Mouse (Mus musculus) layer of hippocampus, adult 2 months (tissue): ENCODE data around the gene Vwce. TPM values are rescaled to one million over a fixed set of nuclear protein-coding genes. Genes with fewer than 3 reads are reported as not detected.

Experiments
- DNase-seq, 2 experiments: peaks; one replicate each; pipeline ENCODE4 v3.0.0; 2022; ENCODE audit warnings: low spot score in 2 of 2
- H3K27ac ChIP-seq: fragments of 200-600 bp; 2 replicates; pipeline ENCODE4 v1.8.1; 2022
- H3K4me3 ChIP-seq: fragments of 200-600 bp; 2 replicates; pipeline ENCODE4 v1.8.1; 2022; ENCODE audit warnings: mild to moderate bottlenecking
- CTCF ChIP-seq: fragments of 200-600 bp; conservative IDR thresholded peaks from 2 replicates; pipeline ENCODE4 v1.8.1; 2022; ENCODE audit warnings: antibody characterized with exemption, mild to moderate bottlenecking, moderate library complexity
- total RNA-seq, 2 experiments: library from RNA; stranded (reverse); gene quantifications; 2 replicates each; pipeline ENCODE4 v1.2.3; 2021

Gene Vwce
- total RNA-seq, 2 experiments from 2014 or later: 0.39 to 0.72 TPM

DNA sequence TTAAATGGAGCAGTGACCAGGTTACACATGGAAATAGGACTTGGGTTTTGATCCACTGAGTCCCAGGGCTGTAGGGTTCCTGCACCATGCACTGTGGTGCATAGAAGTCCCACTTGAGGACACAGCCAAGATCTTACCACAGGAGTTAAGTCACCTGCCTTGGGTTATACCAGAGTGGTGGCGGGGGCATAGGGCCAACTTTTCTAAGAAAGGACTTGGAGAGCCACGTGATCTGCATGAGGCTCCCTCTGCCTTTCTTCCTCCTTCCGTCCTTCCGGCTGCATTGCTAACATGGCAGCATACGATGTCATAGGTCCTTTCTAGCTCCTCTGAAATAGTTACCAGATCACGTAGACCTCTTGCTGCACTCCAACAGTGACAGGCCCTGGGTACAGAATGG lies 81.5 kb downstream of the Vwce start:
- no peak overlapping the region for H3K4me3 ChIP-seq
- H3K27ac ChIP-seq: peak overlapping the region; percentile 19; the same call in 1 of the 2 replicates
- TF ChIP-seq CTCF: no peak
- no peak for DNase-seq

Other genes with a start within 250 kb of the Vwce start
- gene Syt7, start 245.1 kb upstream of the Vwce start, total RNA-seq: 100 to 1,000 TPM; 315 to 321 TPM
- 10 to 100 TPM; 83.9 to 84.6 TPM for gene Lrrc10b, start 176.7 kb upstream of the Vwce start, total RNA-seq
- 1 to 10 TPM; 2.4 to 3.0 TPM for gene Ppp1r32, start 151.3 kb upstream of the Vwce start, total RNA-seq
- 10 to 100 TPM; 80.9 to 81.7 TPM for gene Cpsf7, start 108.9 kb upstream of the Vwce start, total RNA-seq
- gene Sdhaf2, start 108.1 kb upstream of the Vwce start, total RNA-seq: 10 to 100 TPM; 53.4 to 63.0 TPM
- 10 to 100 TPM; 10.8 to 11.4 TPM for gene Tmem216, start 78.0 kb upstream of the Vwce start, total RNA-seq
- gene Cyb561a3, start 57.0 kb upstream of the Vwce start, total RNA-seq: 10 to 100 TPM in 1 of 2 experiments, 1 to 10 TPM in 1; 9.1 to 11.1 TPM
- 10 to 100 TPM; 12.2 to 12.8 TPM for gene Tmem138, start 56.9 kb upstream of the Vwce start, total RNA-seq
- 100 to 1,000 TPM; 194 to 210 TPM for gene Ddb1, start 28.9 kb upstream of the Vwce start, total RNA-seq
- gene Tkfc, start 28.6 kb upstream of the Vwce start, total RNA-seq: 10 to 100 TPM; 16.5 to 19.1 TPM
- not detected for gene Pga5, start 43.9 kb downstream of the Vwce start, total RNA-seq
- 10 to 100 TPM; 21.7 to 22.4 TPM for gene Vps37c, start 54.5 kb downstream of the Vwce start, total RNA-seq
- gene Cd5, start 104.8 kb downstream of the Vwce start, total RNA-seq: not detected
- under 1 TPM in 1 of 2 experiments, not detected in 1; 0.32 TPM for gene Cd6, start 195.8 kb downstream of the Vwce start, total RNA-seq
- gene Slc15a3, start 205.5 kb downstream of the Vwce start, total RNA-seq: 1 to 10 TPM; 1.3 TPM
- 100 to 1,000 TPM; 168 to 171 TPM for gene Tmem132a, start 235.7 kb downstream of the Vwce start, total RNA-seq
- gene Tmem109, start 247.8 kb downstream of the Vwce start, total RNA-seq: 10 to 100 TPM; 46.4 to 54.5 TPM